In genomic region chr16:87440184-87440686, GRCm38 (mm10) we compare ENCODE assay signal across 8 mouse cellular contexts. TPM values are rescaled to one million over a fixed set of nuclear protein-coding genes. Genes with fewer than 3 reads are reported as not detected.
DNase-seq lines count a peak whose midpoint lies in the region; ATAC-seq and TF ChIP-seq lines count a peak whose summit lies in the region.

Gene Rwdd2b (minus strand): TSS chr16:87440573.

- H3K9me3 ChIP-seq in megakaryocyte, embryonic 14.5 days, result no peaks in the 10 kb centered on the region

- TF ChIP-seq POLR2A in cortical plate, adult 2 months (IDR thresholded peaks at IDR 0.05; ENCODE audit: extremely low read depth, insufficient read depth, low read length), result peak; percentile 82

- no peak for TF ChIP-seq CTCF in cortical plate, adult 2 months (IDR thresholded peaks at IDR 0.05; ENCODE audit: extremely low read depth, insufficient read depth, low read length)

- ATAC-seq in activated CD4-positive, CD25-positive, alpha-beta regulatory T cell, adult 4 months, result peak; percentile 97

- peaks cover 19% of the 10 kb centered on the region for H3K36me3 ChIP-seq in megakaryocyte, embryonic 14.5 days (replicated peaks; ENCODE audit: low read length)

- no peaks in the 10 kb centered on the region for H3K27me3 ChIP-seq in megakaryocyte, embryonic 14.5 days (replicated peaks)

- H3K4me3 ChIP-seq in cortical plate, adult 2 months (ENCODE audit: insufficient read depth, low read length), result peak within 1 kb of the TSS; percentile 60
- peak within 1 kb of the TSS; percentile 97 for H3K4me3 ChIP-seq in megakaryocyte, embryonic 14.5 days (replicated peaks)

- peak; percentile 77 to 85 for DNase-seq in gastrocnemius, adult 8-10 months (ENCODE audit: low spot score in 2 of 2)
- DNase-seq in hindlimb bud, embryonic 11.5 days (ENCODE audit: extremely low spot score, low read depth, low spot score), result peak; percentile 76
- DNase-seq in left cerebral cortex, adult 8-10 months (ENCODE audit: low spot score in 2 of 2), result peak; percentile 86 to 92
- DNase-seq in right cerebral cortex, postnatal 10 days (ENCODE audit: low spot score in 2 of 2), result peak; percentile 96
- peak; percentile 93 for DNase-seq in urinary bladder, postnatal 25 days (ENCODE audit: low spot score)

- peak within 1 kb of the TSS; percentile 95 for H3K27ac ChIP-seq in cortical plate, adult 2 months (ENCODE audit: insufficient read depth, low read length)

- peaks cover 1% of the 10 kb centered on the region; the same call in 1 of the 2 replicates for H3K4me1 ChIP-seq in cortical plate, adult 2 months (ENCODE audit: control insufficient read depth, insufficient read depth, low read length)
- peaks cover 46% of the 10 kb centered on the region for H3K4me1 ChIP-seq in megakaryocyte, embryonic 14.5 days

RNA-seq across cellular contexts. Expression of gene Rwdd2b, which starts in this region (rescaled TPM):
- polyA plus RNA-seq in activated CD4-positive, CD25-positive, alpha-beta regulatory T cell, adult 4 months (2017; shearing (Covaris generic)), result 10 to 100 TPM in 1 of 2 experiments, 1 to 10 TPM in 1; 9.7 to 12.3 TPM
- 9.8 and 10.4 TPM in 2 replicates for polyA plus RNA-seq in cortical plate, adult 2 months (2012; rRNA removed)
- total RNA-seq in gastrocnemius, adult 8-10 months (2022), result 1 to 10 TPM; 1.7 to 2.0 (median 1.9) TPM
- 1 to 10 TPM; 9.2 to 9.6 (median 9.5) TPM for total RNA-seq in left cerebral cortex, adult 8-10 months (2022)
- 0.92 TPM in 1 of 2 replicates, not detected in the other for polyA plus RNA-seq in megakaryocyte, embryonic 14.5 days (2012; ENCODE audit: insufficient read depth, low replicate concordance)

Comparison
In these comparisons a context has a peak if more than half of its experiments do, and no peak if none do; other contexts are left out.
1. Peak in every context shown above with its lines: DNase-seq, ATAC-seq, H3K4me3 ChIP-seq and H3K27ac ChIP-seq.